21 mouse cellular contexts compared by ENCODE assay signal in genomic region chr8:105104220-105104619, GRCm38 (mm10). TPM values are rescaled to one million over a fixed set of nuclear protein-coding genes. Genes with fewer than 3 reads are reported as not detected.
"Had no signal": no experiment of that assay in that cellular context is flagged by ENCODE, and none has a peak within 500 bp of the region (broad histone marks: within the 10 kb centered on the region; RNA-seq: fewer than 3 reads in every experiment).

No protein-coding gene starts in this region.

- H3K4me3 ChIP-seq: layer of hippocampus, adult 2 months; limb, embryonic 10.5 days; limb, embryonic 13.5 days; liver, embryonic 13.5 days; midbrain, embryonic 12.5 days; midbrain, embryonic 15.5 days; neural tube, embryonic 12.5 days; neural tube, embryonic 15.5 days; stomach, embryonic 15.5 days had no signal

- H3K27ac ChIP-seq: layer of hippocampus, adult 2 months; limb, embryonic 10.5 days; limb, embryonic 13.5 days; liver, embryonic 13.5 days; macrophage; midbrain, embryonic 12.5 days; midbrain, embryonic 15.5 days; neural tube, embryonic 12.5 days; neural tube, embryonic 15.5 days; stomach, embryonic 15.5 days had no signal

- DNase-seq: kidney, postnatal 14 days; layer of hippocampus, adult 9-11 months; liver, embryonic 13.5 days; lung, embryonic 14.5 days; right cerebral cortex, adult 18-20 months; right cerebral cortex, postnatal 14 days; right cerebral cortex, postnatal 4 days; thymus, postnatal 25 days had no signal

RNA-seq across cellular contexts. Expression of gene Ces3b, which starts 20.7 kb away (rescaled TPM):
- total RNA-seq: layer of hippocampus, adult 2 months; layer of hippocampus, postnatal 25 days; left cerebral cortex, adult 18-20 months; left cerebral cortex, postnatal 25 days; megakaryocyte, adult 5-6 weeks had no signal

RNA-seq across cellular contexts. Expression of gene Ces4a, which starts 27.4 kb away (rescaled TPM):
- total RNA-seq: layer of hippocampus, adult 2 months; layer of hippocampus, postnatal 25 days; left cerebral cortex, adult 18-20 months; left cerebral cortex, postnatal 25 days; megakaryocyte, adult 5-6 weeks had no signal

RNA-seq across cellular contexts. Expression of gene Ces3a, which starts 55.8 kb away (rescaled TPM):
- total RNA-seq: layer of hippocampus, adult 2 months; layer of hippocampus, postnatal 25 days; left cerebral cortex, adult 18-20 months; left cerebral cortex, postnatal 25 days; megakaryocyte, adult 5-6 weeks had no signal
